Mouse (Mus musculus) right cerebral cortex, postnatal 4 days (tissue): ENCODE data around the gene Gm14326.
"Not testable (repeated sequence)": the region's sequence is repeated elsewhere in the genome, so short reads cannot be mapped to it uniquely, and the experiment has no call there.

Source experiments
- DNase-seq: peaks from one replicate; pipeline ENCODE4 v3.0.0-alpha.2; 2022

The Gm14326 gene

GRCm38 (mm10) chr2:177957145-177957544, at the start of gene Gm14326:
TSS of gene Gm14326 (minus strand) at chr2:177957297.
- peak; percentile 16 for DNase-seq

GRCm38 (mm10) chr2:177974814-177975213, 17.7 kb upstream of the Gm14326 start:
- not testable (repeated sequence) for DNase-seq

- DNase-seq: peak; percentile 31
Measured at GRCm38 (mm10) chr2:177956734-177957133, 363 bp downstream of the Gm14326 start.

GRCm38 (mm10) chr2:177925563-177926103, 31.5 kb downstream of the Gm14326 start, which contains the start of gene Zfp972:
TSS of gene Zfp972 (minus strand) at chr2:177925613.
- DNase-seq: not testable (repeated sequence)

- DNase-seq: not testable (repeated sequence)
Measured at GRCm38 (mm10) chr2:177903276-177903675, 53.8 kb downstream of the Gm14326 start.

GRCm38 (mm10) chr2:177898171-177898570, 58.9 kb downstream of the Gm14326 start:
- DNase-seq: not testable (repeated sequence)

- DNase-seq: not testable (repeated sequence)
Measured at GRCm38 (mm10) chr2:177897046-177897578, 60.0 kb downstream of the Gm14326 start, which contains the start of gene Gm14327. TSS of gene Gm14327 (plus strand) at chr2:177897096.

- not testable (repeated sequence) for DNase-seq
Measured at GRCm38 (mm10) chr2:177887743-177888142, 69.4 kb downstream of the Gm14326 start.
